Mouse (Mus musculus): Measurements from ENCODE around the gene Phldb2. TPM values are rescaled to one million over a fixed set of nuclear protein-coding genes. Genes with fewer than 3 reads are reported as not detected.

The Phldb2 gene
- total and polyA plus RNA-seq, 3 experiments: 0.55 TPM; not detected in 2

DNA sequence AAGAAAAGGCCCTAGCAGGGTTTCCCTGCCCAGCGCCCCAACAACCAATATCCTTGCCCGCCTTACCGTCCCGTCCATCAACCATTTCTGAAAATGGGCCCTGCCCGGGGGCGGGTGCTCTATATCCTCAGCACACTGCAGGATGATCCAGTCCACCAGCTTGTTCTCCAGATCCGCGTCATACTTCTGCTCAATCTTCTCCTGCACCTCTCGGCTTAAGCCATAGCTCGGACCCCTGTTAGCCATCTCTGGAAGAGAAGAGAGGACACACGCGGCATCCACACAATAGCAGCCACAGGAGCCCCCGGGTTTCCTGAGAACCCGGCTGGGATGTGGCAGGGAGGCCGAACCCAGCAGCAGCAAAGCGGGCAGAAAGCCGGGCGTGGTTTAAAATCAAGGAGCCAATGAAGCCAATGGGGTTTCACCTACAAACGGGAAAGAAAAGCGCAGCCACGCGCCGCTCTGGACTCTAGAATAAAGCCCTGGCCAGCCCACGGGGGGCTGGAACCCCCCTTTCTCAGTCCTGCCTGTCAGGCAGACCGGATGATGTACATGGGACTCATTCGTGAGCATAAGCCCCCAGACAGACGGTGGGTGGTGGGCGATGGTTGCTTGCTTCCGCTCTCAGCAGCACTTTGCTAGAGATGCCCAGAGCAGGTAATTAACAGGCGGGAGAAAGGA, 229.2 kb downstream of the Phldb2 start, which contains the start of gene Tagln3:
Gene Tagln3, minus strand, starts transcription at position 548 of the 681 bp plus-strand sequence.
- DNase-seq (ENCODE audit: low spot score): no peak

DNA sequence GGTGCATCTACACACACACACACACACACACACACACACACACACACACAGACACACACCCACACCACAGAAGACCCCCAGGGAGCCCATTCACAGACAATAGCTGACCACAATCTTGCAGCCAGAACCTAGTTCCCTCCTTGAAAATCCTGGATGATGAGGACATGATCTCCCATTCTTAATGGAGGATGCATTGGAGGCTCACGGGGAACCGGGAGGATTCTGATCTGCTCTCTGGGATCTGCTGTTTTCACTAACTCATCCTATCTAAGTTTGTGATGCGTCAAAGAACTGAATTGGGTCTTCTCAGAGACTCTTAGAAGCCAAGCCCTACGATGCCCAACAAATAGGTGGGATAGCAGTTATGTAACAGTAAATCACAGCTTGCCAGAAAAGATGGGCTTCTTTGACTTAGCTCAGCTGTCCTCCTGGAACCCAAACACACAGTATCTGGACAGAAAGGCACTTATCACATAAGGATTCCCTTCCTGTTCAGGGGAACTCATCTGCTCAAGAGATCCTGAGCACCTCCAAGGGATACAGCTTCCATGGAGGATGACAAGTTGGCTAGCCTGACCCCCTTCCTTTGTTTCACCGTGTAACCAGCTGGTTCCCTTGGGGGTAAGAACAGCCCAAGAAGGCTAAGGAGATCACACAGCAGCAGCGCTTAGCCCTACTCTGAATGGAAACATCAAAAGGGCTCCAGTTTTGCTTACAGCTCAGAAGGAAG, 230.1 kb downstream of the Phldb2 start:
- ATAC-seq (ENCODE audit: extremely low read depth, insufficient number of reproducible peaks, low FRiP score, poor library complexity, severe bottlenecking) (no peak), DNase-seq (ENCODE audit: low spot score) (no peak)
- Histone ChIP-seq H3K27me3 (ENCODE audit: insufficient read depth, low read length) (0 out of 2 replicates have a peak, but pooled peaks cover 6% of the 10 kb centered on the region), H3K4me1 (ENCODE audit: insufficient read depth, low read depth, low read length) (no peaks in the 10 kb centered on the region), H3K4me3 (ENCODE audit: low read depth, low read length) (no peak overlapping the region), H3K9me3 (replicated peaks) (no peaks in the 10 kb centered on the region), H3K36me3 (replicated peaks) (peaks cover 4% of the 10 kb centered on the region)
- TF ChIP-seq GATA1 (IDR thresholded peaks at IDR 0.05; ENCODE audit: borderline replicate concordance, low read length) (no peak), POLR2AphosphoS5 (IDR thresholded peaks at IDR 0.05; ENCODE audit: insufficient replicate concordance, low read depth, low read length) (no peak)

More for the DNA sequence above, 229.2 kb downstream of the Phldb2 start, which contains the start of gene Tagln3:
- Histone ChIP-seq H3K4me1 (ENCODE audit: insufficient read depth, low read depth, low read length) (no peaks in the 10 kb centered on the region), H3K36me3 (replicated peaks) (peaks cover 11% of the 10 kb centered on the region), H3K9me3 (replicated peaks) (no peaks in the 10 kb centered on the region), H3K27me3 (ENCODE audit: insufficient read depth, low read length) (0 out of 2 replicates have a peak, but pooled peaks cover 3% of the 10 kb centered on the region), H3K4me3 (ENCODE audit: low read depth, low read length) (no peak within 1 kb of the TSS)
- no peak for ATAC-seq (ENCODE audit: extremely low read depth, insufficient number of reproducible peaks, low FRiP score, poor library complexity, severe bottlenecking)
- TF ChIP-seq GATA1 (IDR thresholded peaks at IDR 0.05; ENCODE audit: borderline replicate concordance, low read length): no peak
- TF ChIP-seq GATA2 (IDR thresholded peaks at IDR 0.05; ENCODE audit: borderline replicate concordance, low read depth, low read length): no peak

DNA sequence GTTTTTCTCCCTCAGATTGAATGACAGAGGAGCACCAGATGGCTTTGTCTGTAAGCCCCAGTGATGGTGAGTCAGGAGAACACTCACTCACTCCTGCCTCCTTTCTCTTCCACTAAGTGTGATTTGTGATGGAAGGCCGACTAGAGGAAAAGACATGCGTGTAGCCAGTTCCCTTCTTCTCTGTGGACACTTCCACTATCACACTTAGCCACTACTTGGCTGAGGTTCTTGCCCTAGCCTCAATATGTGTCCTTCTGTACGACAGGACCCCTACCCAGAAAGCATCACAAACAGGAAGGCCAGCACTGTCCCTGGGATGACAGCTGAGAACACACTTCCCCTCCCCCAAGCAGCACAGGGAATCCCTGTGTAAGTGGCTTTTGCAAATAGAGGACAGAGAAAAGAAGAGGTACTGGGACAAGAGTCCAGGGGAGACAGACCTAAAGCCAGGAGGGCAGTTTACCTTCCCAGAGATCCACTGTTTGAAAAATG, 230.9 kb downstream of the Phldb2 start:
- Histone ChIP-seq H3K4me3 (ENCODE audit: low read depth, low read length) (no peak overlapping the region), H3K36me3 (replicated peaks) (no peaks in the 10 kb centered on the region), H3K9me3 (replicated peaks) (no peaks in the 10 kb centered on the region), H3K4me1 (ENCODE audit: insufficient read depth, low read depth, low read length) (no peaks in the 10 kb centered on the region), H3K27me3 (ENCODE audit: insufficient read depth, low read length) (0 out of 2 replicates have a peak, but pooled peaks cover 6% of the 10 kb centered on the region)
- ATAC-seq (ENCODE audit: extremely low read depth, insufficient number of reproducible peaks, low FRiP score, poor library complexity, severe bottlenecking) (no peak), DNase-seq (ENCODE audit: low spot score) (no peak)
- TF ChIP-seq GATA2 (IDR thresholded peaks at IDR 0.05; ENCODE audit: borderline replicate concordance, low read depth, low read length) (no peak), CTCF (IDR thresholded peaks at IDR 0.05; ENCODE audit: low read depth, low read length) (no peak), GATA1 (IDR thresholded peaks at IDR 0.05; ENCODE audit: borderline replicate concordance, low read length) (no peak), TAL1 (conservative IDR thresholded peaks at IDR 0.05; ENCODE audit: low read depth, low read length) (no peak), POLR2AphosphoS5 (IDR thresholded peaks at IDR 0.05; ENCODE audit: insufficient replicate concordance, low read depth, low read length) (no peak)

DNA sequence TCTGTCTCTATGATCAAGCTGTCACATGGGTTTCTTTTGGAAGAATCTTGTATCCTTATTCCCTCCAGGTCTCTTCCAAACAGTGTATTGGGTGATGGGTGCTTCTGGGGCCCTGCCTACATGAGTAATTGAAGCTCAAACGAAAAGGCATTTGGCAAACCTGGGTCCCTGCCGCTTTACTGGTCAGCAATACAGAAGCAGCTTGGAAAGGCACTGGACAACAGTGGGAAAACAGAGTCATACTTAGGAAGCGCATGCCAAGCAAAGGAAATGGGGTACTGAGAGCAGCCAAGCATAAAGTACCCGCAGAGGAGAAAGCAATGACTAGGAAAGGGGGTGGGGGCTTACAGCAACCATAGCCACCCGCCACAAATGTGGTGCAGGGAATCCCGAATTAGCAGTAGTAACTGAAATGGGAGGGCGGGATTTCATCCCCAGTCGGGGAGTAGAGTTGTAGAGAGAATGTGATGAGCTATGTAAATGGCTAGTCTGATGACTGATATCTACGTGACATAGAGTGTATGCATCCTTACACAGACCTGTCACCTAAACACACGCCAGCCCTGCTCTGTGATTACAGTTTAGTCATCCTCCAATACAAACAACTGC, 233.3 kb downstream of the Phldb2 start:
- 0 out of 2 replicates have a peak, but pooled peaks cover 6% of the 10 kb centered on the region for H3K27me3 ChIP-seq (ENCODE audit: insufficient read depth, low read length)
- H3K4me3 ChIP-seq (ENCODE audit: low read depth, low read length): no peak overlapping the region
- no peaks in the 10 kb centered on the region for H3K9me3 ChIP-seq (replicated peaks)
- no peaks in the 10 kb centered on the region for H3K4me1 ChIP-seq (ENCODE audit: insufficient read depth, low read depth, low read length)
- DNase-seq (ENCODE audit: low spot score): no peak
- TF ChIP-seq POLR2AphosphoS5 (IDR thresholded peaks at IDR 0.05; ENCODE audit: insufficient replicate concordance, low read depth, low read length): no peak
- no peak for TF ChIP-seq GATA1 (IDR thresholded peaks at IDR 0.05; ENCODE audit: borderline replicate concordance, low read length)
- TF ChIP-seq GATA2 (IDR thresholded peaks at IDR 0.05; ENCODE audit: borderline replicate concordance, low read depth, low read length): no peak
- TF ChIP-seq CTCF (IDR thresholded peaks at IDR 0.05; ENCODE audit: low read depth, low read length): no peak
- no peak for TF ChIP-seq TAL1 (conservative IDR thresholded peaks at IDR 0.05; ENCODE audit: low read depth, low read length)
- no peak for ATAC-seq (ENCODE audit: extremely low read depth, insufficient number of reproducible peaks, low FRiP score, poor library complexity, severe bottlenecking)
- H3K36me3 ChIP-seq (replicated peaks): no peaks in the 10 kb centered on the region

DNA sequence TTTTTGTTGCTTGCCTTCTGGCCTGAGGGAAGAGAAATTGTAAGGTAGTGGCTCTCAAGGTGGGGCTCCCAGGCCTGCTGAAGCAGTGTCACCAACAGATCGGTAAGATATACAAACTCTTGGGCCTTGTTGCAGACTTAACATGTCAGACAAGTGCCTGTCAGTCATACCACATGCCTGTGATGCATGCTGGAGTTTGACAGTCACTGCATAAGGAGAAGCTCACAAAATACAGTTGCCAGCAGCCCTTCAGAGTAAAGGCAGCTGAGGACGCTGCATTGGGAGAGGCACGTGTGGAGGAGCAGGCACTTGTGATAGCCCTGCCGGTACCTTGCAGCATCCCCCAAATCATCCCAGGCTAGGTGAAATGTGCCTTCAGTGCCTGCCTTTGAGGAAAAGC, 235.1 kb downstream of the Phldb2 start:
- Histone ChIP-seq H3K4me3 (ENCODE audit: low read depth, low read length) (no peak overlapping the region), H3K4me1 (ENCODE audit: insufficient read depth, low read depth, low read length) (no peaks in the 10 kb centered on the region), H3K9me3 (replicated peaks) (no peaks in the 10 kb centered on the region), H3K27me3 (ENCODE audit: insufficient read depth, low read length) (0 out of 2 replicates have a peak, but pooled peaks cover 6% of the 10 kb centered on the region), H3K36me3 (replicated peaks) (no peaks in the 10 kb centered on the region)
- ATAC-seq (ENCODE audit: extremely low read depth, insufficient number of reproducible peaks, low FRiP score, poor library complexity, severe bottlenecking): no peak
- DNase-seq (ENCODE audit: low spot score): no peak
- TF ChIP-seq CTCF (IDR thresholded peaks at IDR 0.05; ENCODE audit: low read depth, low read length) (no peak), POLR2AphosphoS5 (IDR thresholded peaks at IDR 0.05; ENCODE audit: insufficient replicate concordance, low read depth, low read length) (no peak), TAL1 (conservative IDR thresholded peaks at IDR 0.05; ENCODE audit: low read depth, low read length) (no peak), GATA1 (IDR thresholded peaks at IDR 0.05; ENCODE audit: borderline replicate concordance, low read length) (no peak), GATA2 (IDR thresholded peaks at IDR 0.05; ENCODE audit: borderline replicate concordance, low read depth, low read length) (no peak)

DNA sequence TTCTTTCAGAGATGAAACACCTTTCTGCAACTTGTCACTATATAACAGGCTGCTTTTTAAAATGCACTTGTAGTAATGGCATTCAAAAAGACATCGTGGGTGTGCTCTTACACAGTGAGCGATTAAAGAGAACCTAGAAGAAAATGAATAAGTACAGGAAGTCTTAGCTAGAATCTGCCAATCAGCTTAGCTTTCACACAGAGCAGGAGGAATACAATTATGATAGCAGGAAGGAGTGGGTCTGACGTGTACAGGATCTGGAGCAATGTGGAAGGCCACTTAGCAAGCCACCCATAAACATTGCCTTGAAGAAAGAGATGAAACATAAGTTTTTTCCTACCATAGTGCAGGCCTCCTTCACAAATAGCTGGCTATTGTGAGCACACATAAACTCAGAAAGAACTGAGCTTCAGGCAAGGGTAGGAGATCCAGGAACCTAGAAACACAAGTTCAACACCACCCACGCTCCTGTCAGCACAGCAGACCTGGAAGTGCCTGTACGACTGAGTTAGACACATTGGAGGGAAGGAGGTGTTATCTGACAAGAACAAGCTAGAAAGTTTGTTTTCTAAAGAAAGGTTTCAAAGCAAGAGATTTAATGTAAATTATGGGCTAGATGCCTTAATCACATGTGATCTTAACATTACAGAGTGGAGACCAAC, 238.8 kb downstream of the Phldb2 start:
- Histone ChIP-seq H3K4me3 (ENCODE audit: low read depth, low read length) (no peak overlapping the region), H3K27me3 (ENCODE audit: insufficient read depth, low read length) (peaks cover 8% of the 10 kb centered on the region; the same call in 1 of the 2 replicates), H3K4me1 (ENCODE audit: insufficient read depth, low read depth, low read length) (no peaks in the 10 kb centered on the region), H3K36me3 (replicated peaks) (no peaks in the 10 kb centered on the region), H3K9me3 (replicated peaks) (no peaks in the 10 kb centered on the region)
- TF ChIP-seq GATA1 (IDR thresholded peaks at IDR 0.05; ENCODE audit: borderline replicate concordance, low read length) (no peak), POLR2AphosphoS5 (IDR thresholded peaks at IDR 0.05; ENCODE audit: insufficient replicate concordance, low read depth, low read length) (no peak), TAL1 (conservative IDR thresholded peaks at IDR 0.05; ENCODE audit: low read depth, low read length) (no peak), GATA2 (IDR thresholded peaks at IDR 0.05; ENCODE audit: borderline replicate concordance, low read depth, low read length) (no peak), CTCF (IDR thresholded peaks at IDR 0.05; ENCODE audit: low read depth, low read length) (no peak)
- ATAC-seq (ENCODE audit: extremely low read depth, insufficient number of reproducible peaks, low FRiP score, poor library complexity, severe bottlenecking) (no peak), DNase-seq (ENCODE audit: low spot score) (no peak)
